Mouse (Mus musculus): ENCODE measurements around the gene Galr2.

DNA sequence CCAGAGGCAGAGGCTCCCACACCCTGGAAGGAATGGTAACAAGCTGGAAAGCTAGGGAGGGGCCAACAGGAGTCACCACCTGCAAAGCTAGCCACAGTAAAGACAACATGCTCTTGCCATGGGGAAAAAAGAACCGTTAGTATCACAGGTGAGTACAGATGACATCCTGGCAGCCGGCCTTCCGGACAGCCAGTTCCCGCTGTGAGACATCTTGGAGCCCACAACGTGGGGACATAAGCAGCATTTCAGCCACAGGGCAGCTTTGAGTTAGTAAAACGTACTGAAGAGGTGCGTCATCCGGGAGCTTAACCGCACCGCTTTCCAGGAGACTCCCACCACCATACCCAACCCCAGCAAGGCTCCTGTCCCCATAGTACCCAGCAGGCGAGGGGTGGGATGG lies 17.5 kb downstream of the Galr2 start:
- TF ChIP-seq CTCF (IDR thresholded peaks at IDR 0.05; ENCODE audit: extremely low read depth, insufficient read length, insufficient replicate concordance, low read depth, low read length): no peak
- 0 out of 2 replicates have a peak, but pooled peaks have one; percentile 0 for TF ChIP-seq POLR2A (IDR thresholded peaks at IDR 0.05; ENCODE audit: low read depth, low read length)

All from small intestine, adult 2 months (tissue).